Mouse (Mus musculus) CD8-positive naive resting alpha-beta T cell, adult 2 months (primary cell): ENCODE measurements at regions not wholly inside any gene's neighbourhood (a gene's known extent, or its start where the extent isn't known, plus 50 kb on each side); places are given as distances from the start of the nearest gene placed in this dataset.

Experiments
- DNase-seq, 2 experiments: peaks; one replicate each; pipeline ENCODE4 v3.0.0; 2022; ENCODE audit warnings: low read depth in 2 of 2, low spot score in 2 of 2

- no peak for DNase-seq
These were observed 69.6 kb downstream of the Cetn3 start for GRCm38 (mm10) chr13:81852309-81852978.

GRCm38 (mm10) chr13:81856072-81856471 is 73.2 kb downstream of the Cetn3 start:
- no peak for DNase-seq

DNA sequence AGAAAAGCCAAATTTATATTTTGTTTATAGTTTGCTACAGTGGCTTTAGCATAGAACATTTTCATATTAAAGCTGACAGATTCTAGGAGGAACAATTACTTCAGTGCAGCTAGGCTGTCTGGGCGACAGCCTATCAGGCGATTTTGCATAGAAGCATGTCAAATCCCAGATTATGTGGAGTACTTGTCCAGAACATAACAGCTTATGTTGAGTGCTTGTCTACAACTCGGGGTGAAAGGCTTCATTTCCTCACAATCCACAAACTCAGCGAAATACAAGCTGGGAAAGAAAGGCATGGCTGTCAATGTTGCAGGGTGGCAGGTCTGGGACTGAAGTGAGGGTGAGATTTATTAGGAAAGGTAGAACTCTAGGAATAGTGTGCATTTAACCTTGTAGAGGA is 77.8 kb downstream of the Cetn3 start:
- no peak for DNase-seq

DNA sequence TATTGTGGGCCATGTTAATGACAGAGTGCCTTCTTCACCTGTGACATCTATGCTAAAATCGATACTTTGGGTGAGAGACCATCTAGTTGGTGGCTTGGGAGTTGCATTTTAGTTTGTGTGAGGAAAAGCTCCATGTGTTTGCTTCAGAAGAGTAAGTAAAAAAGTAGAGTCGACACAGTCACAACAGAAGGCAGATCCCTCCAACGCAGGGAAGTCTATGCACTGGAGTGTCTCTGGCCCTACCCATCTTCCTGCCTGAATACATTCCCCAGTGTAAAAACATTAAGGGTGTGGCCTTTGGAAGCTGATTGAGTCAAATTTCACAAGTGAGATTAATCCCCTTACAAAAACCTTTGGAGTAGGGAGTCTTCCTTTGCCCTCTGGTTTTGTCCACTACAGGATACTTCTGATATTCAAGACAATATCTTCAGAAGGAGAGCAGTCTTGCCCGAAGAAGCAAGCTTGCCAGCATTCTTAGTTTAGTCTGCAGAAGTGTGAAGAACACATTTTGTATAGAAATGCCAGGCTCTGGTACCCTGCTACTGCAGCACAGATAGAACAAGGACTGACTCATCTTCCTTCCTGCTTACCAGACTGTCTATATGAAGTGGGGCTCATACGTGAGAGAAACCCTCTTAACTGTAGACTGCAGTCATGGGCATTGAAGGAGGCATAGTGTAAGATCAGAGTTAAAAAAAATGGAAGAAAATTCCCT is 79.2 kb downstream of the Cetn3 start:
- DNase-seq, result no peak

GRCm38 (mm10) chr13:81871226-81871625 is 88.3 kb downstream of the Cetn3 start:
- no peak for DNase-seq

DNA sequence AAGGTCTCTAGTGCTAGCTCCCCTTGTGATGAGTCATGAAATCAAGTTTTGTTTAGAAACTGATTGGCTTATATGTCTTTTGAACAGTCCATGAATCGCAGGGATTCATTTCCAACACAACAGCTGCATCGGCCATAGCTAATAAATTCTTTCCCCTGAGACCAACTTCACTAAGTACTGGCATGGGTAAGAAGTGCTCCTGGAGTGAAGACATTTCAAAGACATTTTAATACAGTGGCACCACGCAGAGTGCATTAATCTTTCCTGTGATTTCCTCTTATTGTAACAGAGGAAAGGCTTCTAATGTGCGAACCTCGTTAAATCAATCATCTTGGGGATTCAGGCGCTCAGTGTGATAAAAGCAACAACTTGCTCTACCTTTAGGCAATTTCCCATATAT is 103.0 kb downstream of the Cetn3 start:
- no peak for DNase-seq

DNA sequence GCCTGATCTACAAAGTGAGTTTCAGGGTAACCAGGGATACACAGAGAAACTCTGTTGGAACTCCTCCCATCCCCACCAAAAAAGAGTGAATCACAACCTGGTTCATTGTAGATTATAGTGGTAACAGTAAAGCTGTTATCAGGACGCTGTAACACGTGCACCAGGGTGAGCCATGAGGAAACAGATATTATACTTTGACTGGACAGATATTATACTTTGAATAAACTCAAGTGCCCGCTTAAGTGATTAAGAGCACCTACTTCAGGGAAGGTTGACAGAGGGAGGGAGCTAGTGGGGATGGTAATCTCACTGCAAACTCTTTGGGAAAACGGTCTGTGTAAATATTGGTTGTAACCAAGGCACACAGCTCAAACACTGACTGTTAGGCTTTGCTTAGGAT is 147.4 kb downstream of the Cetn3 start:
- DNase-seq, result no peak

DNA sequence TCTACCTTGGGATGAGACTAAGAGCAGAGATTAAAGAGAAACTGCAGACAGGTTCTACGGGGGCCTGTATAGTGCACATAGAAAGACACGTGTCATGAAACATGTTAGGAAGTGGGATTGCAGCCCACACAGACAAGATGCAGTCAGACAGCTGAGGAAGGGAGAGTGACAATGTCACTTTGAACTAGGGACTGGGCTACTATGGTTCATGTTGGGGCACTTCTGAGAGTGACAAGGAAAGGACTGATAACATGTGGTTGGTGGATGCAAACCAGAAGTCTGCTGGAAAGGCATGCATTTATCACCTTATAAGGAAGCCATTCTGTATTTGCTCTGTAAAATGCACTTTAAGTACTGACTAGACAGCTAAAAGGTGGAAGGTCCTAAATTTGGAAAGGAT is 148.3 kb downstream of the Cetn3 start:
- no peak for DNase-seq

DNA sequence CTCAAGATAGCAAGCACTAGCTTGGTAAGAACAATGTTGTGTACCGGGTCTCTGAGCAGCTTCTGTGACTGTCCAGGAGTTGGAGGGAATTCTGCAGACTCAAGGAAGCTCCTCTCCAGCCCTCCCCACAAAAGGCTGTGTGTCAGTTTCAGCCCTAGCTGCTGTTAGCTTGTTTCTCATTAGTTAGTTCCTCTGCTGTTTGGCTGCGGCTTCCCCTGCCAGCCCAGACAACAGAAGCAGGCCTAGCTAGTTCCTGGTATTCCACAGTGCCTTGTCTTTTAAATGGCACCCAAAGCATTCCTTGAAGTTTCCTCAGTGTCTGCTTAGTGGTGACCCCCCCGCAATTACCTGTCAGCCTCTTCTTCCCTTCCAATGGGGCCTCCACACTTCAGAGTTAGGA is 154.2 kb downstream of the Cetn3 start:
- no peak for DNase-seq

DNA sequence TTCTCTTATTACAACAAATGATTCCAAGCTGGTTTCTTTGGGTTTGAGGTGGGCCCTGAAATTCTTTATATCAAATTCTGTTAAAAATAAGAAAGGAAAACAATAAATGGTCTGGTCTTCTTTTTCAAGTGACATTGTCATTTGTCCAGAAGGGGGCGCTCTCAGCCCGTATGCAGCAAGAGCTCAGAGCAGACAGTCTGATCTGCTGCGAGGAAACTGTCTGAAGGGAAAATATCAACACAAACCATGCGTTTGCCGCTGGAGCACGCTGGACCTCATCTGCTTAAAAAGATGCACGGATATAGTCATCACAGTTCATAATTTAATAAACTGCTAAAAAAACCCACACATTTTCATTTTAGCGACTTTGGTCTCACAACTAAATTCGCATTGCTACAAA is 161.2 kb downstream of the Cetn3 start:
- DNase-seq, result peak; percentile 1 to 4

- no peak for DNase-seq
These were observed 161.6 kb downstream of the Cetn3 start for GRCm38 (mm10) chr13:81944469-81944868.

DNA sequence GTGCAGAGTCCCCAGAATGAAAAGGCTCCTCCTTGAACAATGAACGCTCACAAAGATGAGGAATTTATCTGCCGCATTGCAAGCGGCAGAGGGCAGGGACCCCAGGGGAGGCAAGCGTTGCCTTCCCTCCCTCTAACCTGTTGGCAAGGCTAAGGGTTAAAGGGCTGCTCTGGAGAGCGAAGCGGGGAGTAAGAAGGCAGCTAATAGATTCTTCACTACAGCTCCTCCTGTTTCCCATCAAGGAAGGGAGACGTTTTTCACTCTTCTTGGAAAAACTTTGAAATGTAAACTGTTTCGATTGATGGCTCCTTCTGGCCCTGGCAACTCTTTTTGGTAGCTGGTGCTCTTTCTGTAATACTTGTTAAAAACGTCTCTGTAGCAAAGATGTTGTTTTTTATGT is 162.9 kb downstream of the Cetn3 start:
- no peak for DNase-seq

DNA sequence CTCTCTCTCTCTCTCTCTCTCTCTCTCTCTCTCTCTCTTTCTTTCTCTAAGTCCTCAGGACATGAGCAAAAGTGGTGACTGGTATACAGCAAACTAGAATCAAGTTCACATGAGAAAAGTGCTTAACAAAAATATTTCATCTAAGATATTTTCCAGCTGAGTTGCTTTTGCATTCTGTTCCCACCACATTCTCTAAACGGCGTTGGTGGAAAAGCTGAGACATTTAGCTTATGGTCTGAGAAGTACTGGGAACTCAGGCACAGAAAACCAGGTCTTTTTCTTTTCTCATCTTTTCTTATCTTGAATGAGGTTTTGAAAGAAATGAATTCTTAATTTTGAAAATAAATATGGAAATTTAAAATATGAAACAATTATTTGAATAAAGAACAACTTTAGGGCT is 182.6 kb downstream of the Cetn3 start:
- no peak for DNase-seq

- no peak for DNase-seq
These were observed 193.0 kb downstream of the Cetn3 start for GRCm38 (mm10) chr13:81975878-81976277.

DNA sequence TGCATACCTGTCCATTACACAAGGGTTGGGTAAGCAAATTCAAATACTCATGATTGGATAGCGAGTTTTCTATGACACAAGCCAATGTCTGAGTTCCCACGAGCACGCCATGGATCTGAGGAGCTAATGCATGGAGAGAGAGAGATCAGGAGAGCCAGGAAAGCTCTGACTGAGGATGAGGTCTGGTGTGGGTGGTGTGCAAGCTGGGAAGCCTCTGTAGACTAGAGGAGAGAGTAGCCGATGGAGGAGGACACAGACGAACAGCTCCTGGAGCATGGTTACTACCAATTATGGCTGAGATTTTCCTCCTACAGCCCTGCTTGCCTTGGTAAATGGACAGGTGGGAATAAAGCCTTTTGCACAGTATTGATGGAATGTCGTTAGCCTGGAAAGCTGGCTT is 195.1 kb downstream of the Cetn3 start:
- no peak for DNase-seq

DNA sequence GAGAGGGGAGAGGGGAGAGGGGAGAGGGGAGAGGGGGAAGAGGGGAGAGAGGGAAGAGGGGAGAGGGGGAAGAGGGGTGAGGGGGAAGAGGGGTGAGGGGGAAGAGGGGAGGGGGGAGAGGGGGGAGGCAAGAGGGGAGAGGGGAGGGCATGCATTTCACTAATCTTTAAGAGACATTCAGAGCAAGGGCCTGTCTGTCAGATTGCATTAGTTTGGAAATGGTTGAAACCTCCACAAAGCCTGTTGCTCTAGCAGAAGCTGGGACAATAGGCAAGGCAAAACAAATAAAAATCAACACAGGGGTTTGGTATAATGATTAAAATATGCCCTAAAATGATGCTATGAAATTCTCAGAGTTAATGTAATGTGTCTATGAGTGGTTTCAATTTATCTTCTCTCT is 196.4 kb downstream of the Cetn3 start:
- DNase-seq, result no peak

- DNase-seq, result no peak
These were observed 197.2 kb downstream of the Cetn3 start for GRCm38 (mm10) chr13:81980094-81980493.

GRCm38 (mm10) chr13:81982491-81982890 is 199.6 kb downstream of the Cetn3 start:
- no peak for DNase-seq

GRCm38 (mm10) chr13:82000681-82001212 is 217.9 kb downstream of the Cetn3 start:
- DNase-seq, result no peak

DNA sequence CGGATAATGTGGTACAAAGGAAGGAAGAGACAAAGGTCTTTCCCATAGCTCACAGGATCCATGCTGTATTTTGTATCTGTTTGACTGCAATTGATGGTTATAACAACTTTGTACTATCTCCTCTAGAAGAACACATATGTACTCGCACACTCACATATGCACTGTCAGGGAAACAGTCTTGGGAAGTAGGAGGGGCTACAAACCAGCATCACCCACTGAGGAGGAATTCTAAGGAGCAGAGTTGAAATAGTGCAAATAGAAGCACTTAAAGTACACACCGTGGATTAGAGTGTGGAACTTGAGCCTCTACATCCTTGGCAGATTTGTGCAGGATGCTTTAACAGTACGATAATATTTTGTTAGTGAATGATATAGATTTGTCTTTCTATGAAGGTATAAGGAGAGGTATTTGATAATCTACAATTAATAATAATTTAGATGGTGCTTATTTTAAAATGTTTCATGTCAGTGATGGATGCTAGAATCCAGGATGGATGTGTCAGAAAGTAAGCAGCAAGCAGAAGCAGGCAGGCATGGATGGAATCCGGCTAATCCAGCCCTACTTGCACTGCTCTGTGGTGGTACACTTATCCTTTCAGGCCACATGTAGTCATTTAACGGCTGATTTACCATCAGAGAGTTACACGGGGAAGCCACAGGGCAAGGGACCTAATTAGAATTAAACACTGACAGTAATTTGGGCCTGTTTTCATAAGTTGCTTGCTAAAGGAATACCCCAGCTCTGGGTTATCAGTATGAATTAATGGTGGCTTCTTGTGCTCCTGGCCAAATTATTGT is 223.3 kb downstream of the Cetn3 start:
- DNase-seq, result no peak

GRCm38 (mm10) chr13:82007222-82007621 is 224.3 kb downstream of the Cetn3 start:
- no peak for DNase-seq

GRCm38 (mm10) chr13:82039623-82040022 is 256.7 kb downstream of the Cetn3 start:
- DNase-seq, result no peak
